ENCODE assay signal across 15 mouse cellular contexts in the genomic region with DNA sequence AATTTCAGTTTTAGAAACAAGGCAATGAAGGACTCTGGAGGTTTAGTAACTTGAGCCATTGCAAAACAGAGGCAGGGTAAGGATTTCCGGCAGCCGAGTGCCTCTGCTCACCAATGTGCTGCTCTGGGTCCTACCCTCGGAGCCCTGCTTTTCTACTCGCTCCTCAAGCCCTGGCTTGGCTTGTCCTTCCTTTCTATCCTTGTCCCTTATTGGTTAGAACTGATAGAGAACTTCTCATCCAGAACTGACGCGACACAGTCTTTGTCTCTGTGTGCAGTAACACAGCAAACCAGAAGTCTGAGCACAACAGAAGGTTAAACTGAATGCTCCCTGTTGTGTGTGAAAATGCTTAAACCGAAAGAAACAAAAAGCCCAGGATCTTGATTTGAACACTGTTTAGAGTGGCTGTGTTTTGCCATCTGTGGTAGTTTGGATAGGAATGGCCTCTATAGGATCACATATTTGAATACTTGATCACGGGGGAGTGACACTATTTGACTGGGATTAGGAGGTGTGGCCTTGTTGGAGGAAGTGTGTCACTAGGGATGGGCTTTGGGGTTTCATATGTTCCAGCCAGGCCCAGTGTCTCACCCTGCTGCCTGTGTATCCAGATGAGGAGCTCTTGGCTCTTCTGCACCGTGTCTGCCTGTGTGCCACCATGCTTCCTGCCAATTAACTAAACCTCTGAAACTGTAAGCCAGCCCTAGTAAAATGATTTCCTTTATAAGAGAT.
DNase-seq lines count a peak whose midpoint lies in the region; ATAC-seq and TF ChIP-seq lines count a peak whose summit lies in the region.
"Had no signal": no experiment of that assay in that cellular context is flagged by ENCODE, and none has a peak within 500 bp of the region (broad histone marks: within the 10 kb centered on the region; RNA-seq: fewer than 3 reads in every experiment).

No protein-coding gene starts in this region.

- no peak for TF ChIP-seq EP300 in lung, postnatal 0 days (IDR thresholded peaks at IDR 0.05)

- H3K9ac ChIP-seq in lung, postnatal 0 days (replicated peaks; ENCODE audit: low read depth) = no peak overlapping the region
- no peak overlapping the region for H3K9ac ChIP-seq in embryonic facial prominence, embryonic 15.5 days
- H3K9ac ChIP-seq: heart, embryonic 12.5 days; hindbrain, embryonic 15.5 days had no signal

- ATAC-seq in lung, postnatal 0 days = no peak
- peak; percentile 48; the same call in 1 of the 2 replicates for ATAC-seq in embryonic facial prominence, embryonic 15.5 days (ENCODE audit: insufficient number of reproducible peaks, low FRiP score, low TSS enrichment, low read depth)
- ATAC-seq: midbrain, embryonic 16.5 days had no signal

- no peak overlapping the region for H3K4me2 ChIP-seq in lung, postnatal 0 days (replicated peaks; ENCODE audit: low read depth, low read length)
- no peak overlapping the region for H3K4me2 ChIP-seq in embryonic facial prominence, embryonic 15.5 days (replicated peaks)
- H3K4me2 ChIP-seq: heart, embryonic 12.5 days; hindbrain, embryonic 15.5 days had no signal

- TF ChIP-seq CTCF in lung, postnatal 0 days (IDR thresholded peaks at IDR 0.05) = no peak

- no peaks in the 10 kb centered on the region for H3K27me3 ChIP-seq in lung, postnatal 0 days (replicated peaks; ENCODE audit: insufficient read depth, low read length)
- H3K27me3 ChIP-seq in embryonic facial prominence, embryonic 15.5 days = no peaks in the 10 kb centered on the region
- no peaks in the 10 kb centered on the region for H3K27me3 ChIP-seq in splenic B cell, adult 2 months (ENCODE audit: control insufficient read depth, insufficient read depth, low read length, poor library complexity, severe bottlenecking)
- H3K27me3 ChIP-seq: heart, embryonic 12.5 days; hindbrain, embryonic 15.5 days had no signal

- 68% methylated on average over 9 of the region's 9 CpGs for WGBS in lung, postnatal 0 days
- 54% methylated on average over 9 of the region's 9 CpGs for WGBS in embryonic facial prominence, embryonic 15.5 days

- no peak overlapping the region for H3K27ac ChIP-seq in lung, postnatal 0 days (ENCODE audit: low read length)
- H3K27ac ChIP-seq in embryonic facial prominence, embryonic 15.5 days (replicated peaks) = peak overlapping the region; percentile 48; the same call in 1 of the 2 replicates
- H3K27ac ChIP-seq: hindbrain, embryonic 15.5 days had no signal

- H3K9me3 ChIP-seq in lung, postnatal 0 days (ENCODE audit: low read length) = no peaks in the 10 kb centered on the region
- H3K9me3 ChIP-seq in embryonic facial prominence, embryonic 15.5 days (replicated peaks) = no peaks in the 10 kb centered on the region
- H3K9me3 ChIP-seq: heart, embryonic 12.5 days; hindbrain, embryonic 15.5 days had no signal

- H3K36me3 ChIP-seq in lung, postnatal 0 days (ENCODE audit: insufficient read depth, low read length) = no peaks in the 10 kb centered on the region
- no peaks in the 10 kb centered on the region for H3K36me3 ChIP-seq in embryonic facial prominence, embryonic 15.5 days
- H3K36me3 ChIP-seq in splenic B cell, adult 2 months (ENCODE audit: control insufficient read depth, insufficient read depth, low read length, poor library complexity, severe bottlenecking) = no peaks in the 10 kb centered on the region
- H3K36me3 ChIP-seq: heart, embryonic 12.5 days; hindbrain, embryonic 15.5 days had no signal

- no peak overlapping the region for H3K4me3 ChIP-seq in lung, postnatal 0 days (ENCODE audit: low read depth, low read length)
- H3K4me3 ChIP-seq in embryonic facial prominence, embryonic 15.5 days (replicated peaks) = no peak overlapping the region
- H3K4me3 ChIP-seq: heart, embryonic 12.5 days; hindbrain, embryonic 15.5 days had no signal

- peaks cover 12% of the 10 kb centered on the region; the same call in 1 of the 2 replicates for H3K4me1 ChIP-seq in lung, postnatal 0 days (ENCODE audit: insufficient read depth, low read depth, low read length)
- H3K4me1 ChIP-seq in embryonic facial prominence, embryonic 15.5 days = peaks cover 32% of the 10 kb centered on the region

- DNase-seq in heart, adult 11 months = peak; percentile 73
- no peak for DNase-seq in heart, postnatal 4 days
- DNase-seq in lung, postnatal 0 days (ENCODE audit: low spot score) = peak; percentile 22
- DNase-seq in lung, postnatal 10 days = no peak
- DNase-seq in splenic B cell, adult 2 months (ENCODE audit: low read depth, low spot score) = peak; percentile 10
- no peak for DNase-seq in right cerebral cortex, postnatal 10 days (ENCODE audit: low spot score in 2 of 2)
- no peak for DNase-seq in right cerebral cortex, postnatal 25 days
- DNase-seq: adrenal gland, postnatal 36 days; cerebellum, adult 11-12 months; right cerebral cortex, adult 18-20 months; thymus, postnatal 4 days had no signal

Comparison
In these comparisons a context has a peak if more than half of its experiments do, and no peak if none do; other contexts are left out.
1. DNase-seq: peak in heart, adult 11 months (single experiment), lung, postnatal 0 days (single experiment) and splenic B cell, adult 2 months (single experiment); none in heart, postnatal 4 days (single experiment), lung, postnatal 10 days (single experiment), right cerebral cortex, postnatal 10 days (0 of 2) and right cerebral cortex, postnatal 25 days (single experiment).